Mouse (Mus musculus) c-Kit-positive CD71-positive TER-119-negative erythroid progenitor cells, embryonic 14.5 days (primary cell): ENCODE results near the gene Rgs3.

Experiments
- DNase-seq: peaks from one replicate; pipeline ENCODE4 v3.0.0-alpha.2; 2013; ENCODE audit warnings: low read depth

Rgs3 gene

GRCm38 (mm10) chr4:62627331-62627730 lies 67.7 kb downstream of the Rgs3 start:
- no peak for DNase-seq

GRCm38 (mm10) chr4:62628547-62628946 lies 68.9 kb downstream of the Rgs3 start:
- no peak for DNase-seq

- DNase-seq, result no peak
Measured at GRCm38 (mm10) chr4:62629461-62629860, 69.8 kb downstream of the Rgs3 start.

DNA sequence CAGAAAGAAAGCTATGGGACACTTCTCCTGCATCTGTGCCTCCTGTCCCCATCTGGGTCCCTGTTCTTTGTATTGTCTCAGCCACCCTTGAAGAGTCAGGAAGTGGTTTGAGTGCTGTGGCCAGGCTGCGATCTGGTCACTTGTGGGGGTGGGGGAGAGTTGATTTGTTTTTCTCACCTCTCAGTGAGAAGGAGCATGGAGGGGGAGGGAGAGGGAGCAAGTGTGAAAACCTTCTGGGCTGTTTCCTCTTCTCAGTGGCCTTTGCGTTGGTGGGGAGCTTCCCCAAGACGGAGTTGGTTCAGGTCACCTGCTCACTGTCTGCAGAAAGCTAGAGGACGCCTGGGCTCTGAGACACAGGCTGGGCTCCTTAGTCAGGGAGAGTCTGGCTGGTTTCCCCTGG lies 70.3 kb downstream of the Rgs3 start:
- no peak for DNase-seq

DNA sequence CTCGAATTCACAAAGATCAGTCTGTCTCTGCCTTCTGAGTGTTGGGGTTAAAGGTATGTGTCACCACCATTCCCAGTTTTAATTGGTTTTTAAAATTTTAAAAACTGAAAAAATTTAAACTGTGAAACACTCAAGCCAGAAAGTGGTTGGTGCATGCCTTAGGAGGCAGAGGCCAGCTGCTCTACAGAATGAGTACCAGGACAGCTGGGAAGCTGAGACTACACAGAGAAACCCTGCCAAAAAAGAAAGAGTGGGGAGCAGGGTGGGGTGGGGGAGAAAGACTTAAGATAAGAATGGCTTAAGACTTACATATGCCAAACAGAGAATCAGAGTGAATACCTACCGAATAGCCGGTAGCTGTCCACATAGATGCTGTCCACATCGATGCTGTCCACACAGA lies 73.6 kb downstream of the Rgs3 start:
- no peak for DNase-seq

DNA sequence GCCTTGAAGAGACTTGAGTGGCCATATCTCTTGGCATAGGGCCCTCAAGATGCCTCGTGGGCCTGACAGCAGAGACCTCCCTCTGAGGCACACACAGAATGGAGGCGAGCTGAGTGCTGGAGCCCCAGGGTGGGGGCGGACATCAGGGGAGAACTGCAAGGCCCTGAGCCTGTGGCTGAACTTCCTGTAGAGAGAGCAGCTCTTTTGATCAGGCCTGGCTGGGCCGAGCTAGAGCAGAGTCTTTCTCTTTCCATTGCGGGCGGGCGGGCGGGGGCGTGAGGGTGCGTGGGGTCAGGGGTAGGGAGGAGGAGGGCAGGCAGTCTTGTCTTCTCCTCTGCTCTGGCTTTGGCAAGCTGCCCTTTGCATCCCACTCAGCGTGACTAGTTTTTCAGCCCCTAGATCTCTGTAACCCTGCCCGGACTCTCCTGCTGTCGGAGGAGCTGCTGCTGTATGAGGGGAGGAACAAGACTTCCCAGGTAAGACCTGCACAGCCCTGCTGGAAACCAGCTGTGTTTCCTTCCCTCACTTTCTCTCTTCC lies 74.5 kb downstream of the Rgs3 start:
- DNase-seq, result no peak

GRCm38 (mm10) chr4:62634840-62635239 lies 75.2 kb downstream of the Rgs3 start:
- DNase-seq, result no peak

GRCm38 (mm10) chr4:62636047-62636446 lies 76.4 kb downstream of the Rgs3 start:
- DNase-seq, result no peak

DNA sequence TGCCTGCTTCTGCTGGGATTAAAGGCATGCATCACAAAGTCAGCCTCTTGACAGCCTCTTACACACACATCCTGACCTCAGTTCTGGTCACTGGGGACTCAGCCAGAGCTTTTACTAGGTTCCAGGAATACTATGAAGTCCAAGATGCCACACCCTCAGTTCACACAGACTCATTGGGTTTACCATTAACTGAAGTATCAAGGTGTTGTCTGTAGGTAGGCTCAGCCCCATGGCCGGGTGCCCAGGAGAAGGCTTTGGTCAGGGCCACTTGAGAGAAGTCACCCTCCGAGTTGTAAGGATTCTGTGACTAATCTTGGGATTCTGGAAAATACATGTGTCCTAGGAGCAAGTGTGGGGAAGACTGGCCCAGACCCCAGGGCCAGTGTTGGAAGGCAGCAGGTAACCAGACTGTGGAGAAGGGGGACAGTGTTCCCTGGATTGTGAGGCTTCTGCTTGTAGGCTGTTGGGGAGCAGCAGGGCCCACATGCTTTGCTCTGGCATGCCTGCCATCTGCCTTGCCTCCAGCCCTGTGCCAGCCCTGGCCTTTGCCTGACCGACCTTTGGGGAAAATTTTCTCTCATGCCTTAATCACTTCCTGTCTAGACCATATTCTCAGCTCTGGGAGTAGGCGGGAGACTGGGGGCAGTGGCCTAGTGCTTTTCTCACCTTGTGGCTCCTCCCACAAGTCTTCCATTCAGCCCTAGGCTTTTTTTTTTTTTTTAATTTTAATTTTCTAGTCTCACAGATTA lies 78.4 kb downstream of the Rgs3 start:
- DNase-seq, result no peak

DNA sequence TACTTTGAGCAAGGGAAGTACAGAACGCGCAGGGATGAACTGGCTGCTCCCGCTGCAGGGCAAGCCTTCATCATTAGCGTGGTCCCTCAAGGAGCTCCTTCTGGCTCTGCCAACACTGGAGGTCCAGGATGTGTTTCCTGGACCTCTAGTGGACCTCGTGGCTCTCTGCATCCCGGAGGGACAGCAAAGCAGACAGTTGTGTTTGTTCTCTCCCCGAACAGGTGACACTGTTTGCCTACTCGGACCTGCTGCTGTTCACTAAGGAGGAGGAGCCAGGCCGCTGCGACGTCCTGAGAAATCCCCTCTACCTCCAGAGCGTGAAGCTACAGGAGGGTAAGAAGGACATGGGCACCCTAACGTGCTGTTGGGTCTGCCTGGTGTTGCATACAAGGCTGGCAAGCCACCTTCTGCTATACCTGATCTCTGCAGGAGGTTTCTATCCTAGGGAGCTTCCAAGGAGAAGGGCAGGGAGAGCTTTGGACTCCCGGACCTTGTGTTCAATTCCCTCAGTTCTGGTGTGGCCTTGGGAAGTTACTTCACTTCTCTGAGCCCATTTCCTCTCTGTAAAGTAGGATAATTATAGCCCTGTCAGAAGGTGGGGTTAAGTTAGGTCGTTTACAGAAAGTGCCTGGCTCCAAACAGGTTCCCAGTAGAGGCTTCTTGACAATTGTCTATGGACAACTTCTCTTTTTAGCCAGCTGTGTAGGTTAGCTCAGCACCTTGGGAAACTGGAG lies 81.0 kb downstream of the Rgs3 start:
- DNase-seq, result no peak

DNA sequence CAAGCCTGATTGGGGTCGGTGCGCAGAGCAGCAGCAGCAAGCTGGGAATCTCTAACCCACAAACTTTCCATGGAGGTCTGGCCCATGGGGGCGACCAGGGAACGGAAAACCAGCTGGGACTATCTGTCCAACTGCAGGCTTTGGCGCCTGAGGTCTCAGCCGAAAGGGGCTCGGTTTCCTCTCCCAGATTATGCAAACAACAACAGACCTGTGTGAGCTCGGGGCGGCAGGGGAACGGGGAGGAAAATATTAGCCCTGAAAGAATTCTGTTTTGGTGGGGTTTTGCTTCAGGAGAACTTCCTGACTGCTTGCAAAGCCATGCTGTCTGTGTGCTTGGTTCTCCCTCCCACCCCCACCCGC lies 81.6 kb downstream of the Rgs3 start:
- no peak for DNase-seq

- no peak for DNase-seq
Measured at GRCm38 (mm10) chr4:62641656-62642055, 82.0 kb downstream of the Rgs3 start.

DNA sequence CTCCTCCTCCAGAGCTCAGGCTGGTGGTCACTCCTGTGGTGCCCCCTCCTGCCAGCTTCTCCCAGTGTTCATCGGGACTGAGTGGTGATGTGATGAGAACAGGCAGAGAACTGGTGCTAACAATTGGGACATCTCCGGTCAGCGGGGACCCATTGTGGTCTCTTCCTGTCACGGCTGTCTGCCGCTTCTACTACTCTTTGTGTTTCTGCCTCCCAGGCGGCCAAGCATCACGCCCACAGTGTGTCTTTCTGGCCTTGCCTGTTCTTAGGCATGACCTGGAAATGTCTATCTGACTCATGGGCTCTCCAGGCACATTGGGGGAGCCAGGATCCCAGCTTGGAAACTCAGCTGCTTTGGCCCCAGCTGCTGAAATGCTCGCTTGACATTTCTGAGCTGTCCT lies 83.8 kb downstream of the Rgs3 start:
- no peak for DNase-seq

DNA sequence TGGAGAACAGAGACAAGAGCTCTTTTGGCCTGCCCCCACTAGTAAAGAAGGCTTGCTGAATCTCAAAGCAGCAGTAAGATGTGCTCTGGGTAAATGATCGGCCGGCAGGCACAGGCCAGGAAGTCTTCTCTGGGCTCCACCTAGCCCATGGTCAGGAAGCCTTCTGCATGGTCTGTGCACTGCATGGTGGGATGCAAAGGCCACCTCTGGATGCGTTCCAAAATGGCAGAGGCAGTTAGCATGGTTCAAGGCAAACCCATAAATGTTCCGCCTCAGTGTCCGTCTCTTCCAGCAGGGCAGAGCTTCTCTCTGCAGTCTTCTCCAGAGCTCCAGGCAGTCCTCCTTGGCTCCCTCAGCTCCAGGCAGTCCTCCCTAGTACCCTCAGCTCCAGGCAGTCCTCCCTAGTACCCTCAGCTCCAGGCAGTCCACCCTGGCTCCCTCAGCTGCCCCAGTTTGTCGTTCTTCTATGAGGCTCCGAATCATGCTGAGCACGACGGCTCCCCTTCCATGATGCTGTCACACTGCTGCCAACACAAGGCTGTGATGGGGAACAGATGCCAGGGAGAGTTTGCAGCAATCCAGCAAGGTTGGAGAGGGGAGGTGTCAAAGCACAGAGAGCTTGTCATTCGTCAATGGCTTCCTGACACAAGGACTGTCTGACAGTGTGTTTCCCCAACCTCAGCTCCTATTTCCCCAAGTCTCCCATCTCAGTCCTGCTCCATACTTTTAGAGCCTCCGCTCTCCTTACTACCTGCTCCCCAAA lies 84.6 kb downstream of the Rgs3 start:
- no peak for DNase-seq

GRCm38 (mm10) chr4:62646556-62647248 lies 87.1 kb downstream of the Rgs3 start:
- no peak for DNase-seq

DNA sequence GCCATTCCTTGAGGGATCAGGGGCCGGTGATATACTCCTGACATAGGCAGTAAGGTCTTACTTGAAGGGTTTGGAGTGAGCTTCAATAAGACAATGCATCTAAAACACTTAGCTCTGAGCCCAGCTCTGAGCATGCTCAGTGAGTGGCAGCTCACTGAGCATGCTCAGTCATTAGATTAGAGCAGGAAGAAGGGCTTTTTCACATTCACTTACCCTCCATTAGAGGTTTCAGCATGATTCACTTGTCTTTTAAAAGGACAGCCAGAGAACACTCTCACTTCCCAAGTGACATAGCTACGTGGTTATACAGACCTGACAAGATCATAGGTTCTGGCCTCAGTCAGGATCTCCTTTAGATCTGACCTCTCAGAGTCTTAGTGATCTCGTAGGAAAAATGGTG lies 89.2 kb downstream of the Rgs3 start:
- DNase-seq, result no peak

DNA sequence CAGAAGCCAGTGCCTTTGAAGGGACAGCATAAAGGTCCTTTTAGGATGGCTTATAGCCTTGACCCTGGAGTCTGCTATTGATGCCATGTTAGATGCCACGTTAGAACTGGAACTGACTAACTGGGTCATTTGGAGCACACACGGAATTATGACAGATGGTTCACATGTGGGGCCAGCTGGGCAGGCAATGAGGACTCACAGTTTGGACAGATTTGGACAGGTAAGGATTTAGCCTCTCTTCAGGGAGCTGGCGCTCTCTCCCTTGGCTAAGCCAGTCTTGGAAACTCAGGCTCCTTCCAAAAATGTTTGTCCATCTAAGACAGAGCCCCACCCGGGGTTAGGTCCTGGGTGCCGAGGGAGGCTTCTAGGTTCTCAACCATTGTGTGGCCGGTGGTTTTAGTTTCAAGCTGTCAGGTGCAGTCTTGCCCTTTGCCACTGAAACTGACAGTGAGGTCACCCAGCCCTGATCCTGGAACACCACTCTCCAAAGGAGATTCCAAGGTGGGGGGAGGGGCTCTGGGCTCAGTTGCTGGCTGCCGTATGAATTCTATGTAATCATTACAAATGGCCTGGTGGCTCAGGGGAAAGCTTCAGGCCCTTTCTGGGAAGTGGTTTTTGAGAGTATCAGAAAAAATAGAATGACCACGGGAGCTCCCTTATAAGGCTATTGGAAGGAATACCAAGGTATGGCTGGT lies 90.0 kb downstream of the Rgs3 start:
- DNase-seq, result no peak

GRCm38 (mm10) chr4:62651179-62651760 lies 91.6 kb downstream of the Rgs3 start:
- no peak for DNase-seq

DNA sequence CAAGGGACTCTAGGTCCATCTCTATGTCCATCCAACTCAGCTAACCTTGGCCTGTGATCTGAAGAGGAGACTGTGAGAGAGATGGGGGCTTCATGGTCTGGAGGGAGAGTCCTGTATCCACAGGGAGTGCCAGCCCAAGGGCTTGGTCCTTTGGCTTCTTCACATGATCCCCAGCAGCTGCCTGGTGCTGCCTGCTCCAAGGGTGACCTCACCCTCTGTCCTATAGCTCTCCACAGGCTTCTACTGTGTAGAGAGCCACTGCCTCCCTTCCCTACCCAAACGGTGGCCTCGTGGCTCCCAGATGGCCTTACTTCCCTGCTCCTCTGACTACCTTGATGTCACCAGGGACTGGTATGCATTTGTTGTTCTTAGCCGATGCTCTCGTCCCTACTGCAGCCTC lies 92.6 kb downstream of the Rgs3 start:
- DNase-seq, result no peak

GRCm38 (mm10) chr4:62652921-62653757 lies 93.5 kb downstream of the Rgs3 start:
- no peak for DNase-seq
